Mouse (Mus musculus) stomach, adult 2 months (tissue): ENCODE results near the gene Olfr286. TPM values are rescaled to one million over a fixed set of nuclear protein-coding genes. Genes with fewer than 3 reads are reported as not detected.

ENCODE experiments used
- polyA plus RNA-seq: library from polyadenylated mRNA; depleted of rRNA; stranded (reverse); fragments of >200 nt; gene quantifications from 2 replicates; pipeline ENCODE4 v1.2.3, GENCODE M21; 2012; rRNA removed

Olfr286 gene
- polyA plus RNA-seq = 0.15 and 0.22 TPM in 2 replicates

GRCm38 (mm10) chr15:98234350-98234749 lies at the start of gene Olfr286:
Gene Olfr286 (minus strand): TSS chr15:98234450.

GRCm38 (mm10) chr15:98257193-98257592 lies 22.9 kb upstream of the Olfr286 start, which contains the start of gene H1fnt:
Gene H1fnt (minus strand): TSS chr15:98257293.

GRCm38 (mm10) chr15:98220877-98221276 lies 13.4 kb downstream of the Olfr286 start, which contains the start of the genes Gm44579 and Olfr287:
Gene Gm44579 (minus strand): TSS chr15:98220977.
Gene Olfr287 (minus strand): TSS chr15:98221056.

GRCm38 (mm10) chr15:98195442-98195841 lies 38.8 kb downstream of the Olfr286 start, which contains the start of gene Olfr288:
Gene Olfr288 (minus strand): TSS chr15:98195542.

Other genes with a start within 250 kb of the Olfr286 start
- gene Col2a1, start 229.8 kb downstream of the Olfr286 start, polyA plus RNA-seq = not detected in 2 replicates
- gene Pfkm, start 141.9 kb downstream of the Olfr286 start, polyA plus RNA-seq = 12.6 and 15.5 TPM in 2 replicates
- 2.3 and 2.9 TPM in 2 replicates for gene Senp1, start 140.7 kb downstream of the Olfr286 start, polyA plus RNA-seq
- 10.0 and 12.6 TPM in 2 replicates for gene Asb8, start 68.8 kb downstream of the Olfr286 start, polyA plus RNA-seq
- 0.13 and 0.22 TPM in 2 replicates for gene Ccdc184, start 67.3 kb downstream of the Olfr286 start, polyA plus RNA-seq
- gene Olfr288, start 38.9 kb downstream of the Olfr286 start, polyA plus RNA-seq = not detected in 2 replicates
- gene Gm44579, start 13.5 kb downstream of the Olfr286 start, polyA plus RNA-seq = not detected in 2 replicates
- 0.25 TPM in 1 of 2 replicates, not detected in the other for gene Olfr287, start 13.4 kb downstream of the Olfr286 start, polyA plus RNA-seq
- not detected in 2 replicates for gene H1fnt, start 22.8 kb upstream of the Olfr286 start, polyA plus RNA-seq
- gene Zfp641, start 61.7 kb upstream of the Olfr286 start, polyA plus RNA-seq = 0.13 and 0.29 TPM in 2 replicates
- not detected in 2 replicates for gene Olfr285, start 82.9 kb upstream of the Olfr286 start, polyA plus RNA-seq
- not detected in 2 replicates for gene Olfr284, start 106.5 kb upstream of the Olfr286 start, polyA plus RNA-seq
- not detected in 2 replicates for gene Olfr283, start 146.5 kb upstream of the Olfr286 start, polyA plus RNA-seq
- not detected in 2 replicates for gene Olfr282, start 196.8 kb upstream of the Olfr286 start, polyA plus RNA-seq
- not detected in 2 replicates for gene Olfr281, start 218.1 kb upstream of the Olfr286 start, polyA plus RNA-seq
- not detected in 2 replicates for gene OR5BS1P, start 235.4 kb upstream of the Olfr286 start, polyA plus RNA-seq
- not detected in 2 replicates for gene Lalba, start 248.3 kb upstream of the Olfr286 start, polyA plus RNA-seq